Mouse (Mus musculus) embryonic facial prominence, embryonic 12.5 days (tissue): ENCODE measurements around the gene Cckbr. TPM values are rescaled to one million over a fixed set of nuclear protein-coding genes. Genes with fewer than 3 reads are reported as not detected.
A peak's percentile ranks its signal among the peaks of the same experiment; 100 is the strongest.

Experiments used
- ATAC-seq: fragments of 200-750 bp; cut with Nextera tagmentation; 2 replicates; pipeline ENCODE4 v1.8.0; 2017; ENCODE audit not compliant: insufficient number of reproducible peaks, insufficient read depth, low FRiP score, low TSS enrichment
- H3K27ac ChIP-seq: fragments of 300-500 bp; sonication (generic); 2 replicates; pipeline ENCODE4 v1.5.1; 2016; ENCODE audit warnings: mild to moderate bottlenecking
- H3K27me3 ChIP-seq: fragments of 300-500 bp; sonication (generic); 2 replicates; pipeline ENCODE4 v1.6.1; 2016; ENCODE audit warnings: mild to moderate bottlenecking, moderate library complexity
- H3K36me3 ChIP-seq: fragments of 300-500 bp; sonication (generic); 2 replicates; pipeline ENCODE4 v1.6.1; 2016; ENCODE audit warnings: mild to moderate bottlenecking
- H3K4me1 ChIP-seq: fragments of 300-500 bp; sonication (generic); 2 replicates; pipeline ENCODE4 v1.6.1; 2016
- H3K4me2 ChIP-seq: fragments of 300-500 bp; sonication (generic); replicated peaks from 2 replicates; pipeline ENCODE4 v1.6.1; 2016; ENCODE audit warnings: mild to moderate bottlenecking, moderate library complexity
- H3K4me3 ChIP-seq: fragments of 300-500 bp; sonication (generic); 2 replicates; pipeline ENCODE4 v1.5.1; 2016; ENCODE audit warnings: mild to moderate bottlenecking
- H3K9ac ChIP-seq: fragments of 300-500 bp; sonication (generic); 2 replicates; pipeline ENCODE4 v1.6.1; 2016; ENCODE audit warnings: mild to moderate bottlenecking, moderate library complexity
- H3K9me3 ChIP-seq: fragments of 300-500 bp; sonication (generic); 2 replicates; pipeline ENCODE4 v1.6.1; 2016; ENCODE audit warnings: mild to moderate bottlenecking, moderate library complexity
- WGBS: fragments of 180-500 bp; shearing (Covaris S2); methylation state at CpG from one replicate; pipeline ENCODE4 v1.1.7; 2016; 5-methylcytosine and 5-hydroxymethylcytosine counted together
- polyA plus RNA-seq: library from polyadenylated mRNA; unstranded; fragments of >200 nt; fragmentation: Nextera tagmentation; extraction: Ambion mirVana; gene quantifications from 2 replicates; pipeline ENCODE4 v1.2.1, GENCODE M21; 2016

Cckbr gene
- polyA plus RNA-seq, result 0.31 and 0.47 TPM in 2 replicates

- Histone ChIP-seq H3K9me3 (no peaks in the 10 kb centered on the region), H3K27ac (no peak within 1 kb of the TSS), H3K4me3 (peak within 1 kb of the TSS; percentile 42), H3K27me3 (peaks cover 50% of the 10 kb centered on the region), H3K9ac (peak within 1 kb of the TSS; percentile 31; the same call in 1 of the 2 replicates), H3K36me3 (no peaks in the 10 kb centered on the region), H3K4me2 (peak within 1 kb of the TSS; percentile 70), H3K4me1 (no peaks in the 10 kb centered on the region)
- 3% methylated on average over 31 of the region's 31 CpGs for WGBS
- ATAC-seq, result peak; percentile 54; the same call in 1 of the 2 replicates
These were observed at the start of gene Cckbr for GRCm38 (mm10) chr7:105425424-105426043. Gene Cckbr (plus strand): TSS chr7:105425731.

- peaks cover 78% of the 10 kb centered on the region for H3K36me3 ChIP-seq
- no peak overlapping the region for H3K4me3 ChIP-seq
- no peak for ATAC-seq
- H3K4me1 ChIP-seq, result no peaks in the 10 kb centered on the region
- H3K9me3 ChIP-seq, result no peaks in the 10 kb centered on the region
- no peak overlapping the region for H3K4me2 ChIP-seq
- H3K27me3 ChIP-seq, result no peaks in the 10 kb centered on the region
- no peak overlapping the region for H3K27ac ChIP-seq
- H3K9ac ChIP-seq, result no peak overlapping the region
- 93% methylated on average over 3 of the region's 3 CpGs for WGBS
These were observed 45.2 kb upstream of the Cckbr start for GRCm38 (mm10) chr7:105380329-105380728.

- WGBS, result 89% methylated on average over 2 of the region's 2 CpGs
- H3K4me3 ChIP-seq, result no peak overlapping the region
- no peak for ATAC-seq
- H3K9me3 ChIP-seq, result no peaks in the 10 kb centered on the region
- H3K27me3 ChIP-seq, result no peaks in the 10 kb centered on the region
- no peak overlapping the region for H3K27ac ChIP-seq
- H3K4me1 ChIP-seq, result no peaks in the 10 kb centered on the region
- H3K36me3 ChIP-seq, result peaks cover 68% of the 10 kb centered on the region
- H3K9ac ChIP-seq, result no peak overlapping the region
- no peak overlapping the region for H3K4me2 ChIP-seq
These were observed 37.8 kb upstream of the Cckbr start for GRCm38 (mm10) chr7:105387696-105388095.

GRCm38 (mm10) chr7:105390236-105390635, 35.3 kb upstream of the Cckbr start:
- no peak overlapping the region for H3K27ac ChIP-seq
- H3K9me3 ChIP-seq, result no peaks in the 10 kb centered on the region
- no peaks in the 10 kb centered on the region for H3K4me1 ChIP-seq
- H3K4me2 ChIP-seq, result no peak overlapping the region
- peaks cover 47% of the 10 kb centered on the region for H3K36me3 ChIP-seq
- H3K4me3 ChIP-seq, result no peak overlapping the region
- WGBS, result 92% methylated on average over 2 of the region's 2 CpGs
- no peak overlapping the region for H3K9ac ChIP-seq
- H3K27me3 ChIP-seq, result no peaks in the 10 kb centered on the region
- no peak for ATAC-seq

GRCm38 (mm10) chr7:105394606-105395005, 30.9 kb upstream of the Cckbr start:
- no peaks in the 10 kb centered on the region for H3K9me3 ChIP-seq
- peaks cover 15% of the 10 kb centered on the region for H3K36me3 ChIP-seq
- no peak overlapping the region for H3K4me2 ChIP-seq
- H3K4me1 ChIP-seq, result peaks cover 4% of the 10 kb centered on the region; the same call in 1 of the 2 replicates
- no peaks in the 10 kb centered on the region for H3K27me3 ChIP-seq
- no peak overlapping the region for H3K4me3 ChIP-seq
- no peak for ATAC-seq
- H3K27ac ChIP-seq, result no peak overlapping the region
- no peak overlapping the region for H3K9ac ChIP-seq
- WGBS, result 55% methylated on average over 1 of the region's 1 CpGs

- Histone ChIP-seq H3K36me3 (peaks cover 10% of the 10 kb centered on the region; the same call in 1 of the 2 replicates), H3K4me3 (no peak overlapping the region), H3K27me3 (no peaks in the 10 kb centered on the region), H3K9ac (no peak overlapping the region), H3K27ac (no peak overlapping the region), H3K4me1 (peaks cover 4% of the 10 kb centered on the region; the same call in 1 of the 2 replicates), H3K4me2 (no peak overlapping the region), H3K9me3 (no peaks in the 10 kb centered on the region)
- no peak for ATAC-seq
These were observed 30.3 kb upstream of the Cckbr start for GRCm38 (mm10) chr7:105395131-105395820.

- peaks cover 10% of the 10 kb centered on the region; the same call in 1 of the 2 replicates for H3K36me3 ChIP-seq
- no peak overlapping the region for H3K9ac ChIP-seq
- no peaks in the 10 kb centered on the region for H3K27me3 ChIP-seq
- no peaks in the 10 kb centered on the region for H3K9me3 ChIP-seq
- peaks cover 4% of the 10 kb centered on the region; the same call in 1 of the 2 replicates for H3K4me1 ChIP-seq
- H3K4me3 ChIP-seq, result no peak overlapping the region
- H3K27ac ChIP-seq, result no peak overlapping the region
- no peak overlapping the region for H3K4me2 ChIP-seq
- no peak for ATAC-seq
These were observed 29.4 kb upstream of the Cckbr start for GRCm38 (mm10) chr7:105396126-105396525.

- H3K4me2 ChIP-seq, result peak overlapping the region; percentile 80
- ATAC-seq, result peak; percentile 48
- WGBS, result 1% methylated on average over 25 of the region's 25 CpGs
- peak overlapping the region; percentile 58 for H3K27ac ChIP-seq
- no peaks in the 10 kb centered on the region for H3K27me3 ChIP-seq
- no peaks in the 10 kb centered on the region for H3K9me3 ChIP-seq
- H3K36me3 ChIP-seq, result 0 out of 2 replicates have a peak, but pooled peaks cover 7% of the 10 kb centered on the region
- peak overlapping the region; percentile 92 for H3K4me3 ChIP-seq
- H3K9ac ChIP-seq, result peak overlapping the region; percentile 90
- peaks cover 4% of the 10 kb centered on the region; the same call in 1 of the 2 replicates for H3K4me1 ChIP-seq
These were observed 26.2 kb upstream of the Cckbr start for GRCm38 (mm10) chr7:105399058-105399934.

- Histone ChIP-seq H3K4me2 (peak within 1 kb of the TSS; percentile 80), H3K27ac (peak within 1 kb of the TSS; percentile 63), H3K4me3 (peak within 1 kb of the TSS; percentile 92), H3K9me3 (no peaks in the 10 kb centered on the region), H3K27me3 (no peaks in the 10 kb centered on the region), H3K36me3 (0 out of 2 replicates have a peak, but pooled peaks cover 7% of the 10 kb centered on the region), H3K4me1 (peaks cover 4% of the 10 kb centered on the region; the same call in 1 of the 2 replicates), H3K9ac (peak within 1 kb of the TSS; percentile 90)
- 1% methylated on average over 54 of the region's 55 CpGs for WGBS
- peak; percentile 99 for ATAC-seq
These were observed 25.5 kb upstream of the Cckbr start, which contains the start of gene Fam160a2 for GRCm38 (mm10) chr7:105399935-105400624. Gene Fam160a2 (minus strand): TSS chr7:105400054.

- Histone ChIP-seq H3K27me3 (no peaks in the 10 kb centered on the region), H3K36me3 (no peaks in the 10 kb centered on the region), H3K9me3 (no peaks in the 10 kb centered on the region), H3K4me1 (no peaks in the 10 kb centered on the region; the same call in 1 of the 2 replicates), H3K4me2 (no peak within 1 kb of the TSS), H3K27ac (no peak within 1 kb of the TSS), H3K9ac (no peak within 1 kb of the TSS), H3K4me3 (no peak within 1 kb of the TSS)
- 66% methylated on average over 5 of the region's 5 CpGs for WGBS
- no peak for ATAC-seq
These were observed 21.3 kb upstream of the Cckbr start, which contains the start of gene Cnga4 for GRCm38 (mm10) chr7:105404268-105404667. Gene Cnga4 (plus strand): TSS chr7:105404568.

GRCm38 (mm10) chr7:105406322-105406721, 19.2 kb upstream of the Cckbr start:
- WGBS, result 82% methylated on average over 1 of the region's 1 CpGs
- no peak overlapping the region for H3K4me3 ChIP-seq
- no peaks in the 10 kb centered on the region for H3K36me3 ChIP-seq
- no peak overlapping the region for H3K27ac ChIP-seq
- H3K4me2 ChIP-seq, result no peak overlapping the region
- ATAC-seq, result no peak
- H3K4me1 ChIP-seq, result no peaks in the 10 kb centered on the region
- H3K27me3 ChIP-seq, result no peaks in the 10 kb centered on the region
- H3K9ac ChIP-seq, result no peak overlapping the region
- no peaks in the 10 kb centered on the region for H3K9me3 ChIP-seq
